ENCODE assay signal across 8 mouse cellular contexts in the genomic region with DNA sequence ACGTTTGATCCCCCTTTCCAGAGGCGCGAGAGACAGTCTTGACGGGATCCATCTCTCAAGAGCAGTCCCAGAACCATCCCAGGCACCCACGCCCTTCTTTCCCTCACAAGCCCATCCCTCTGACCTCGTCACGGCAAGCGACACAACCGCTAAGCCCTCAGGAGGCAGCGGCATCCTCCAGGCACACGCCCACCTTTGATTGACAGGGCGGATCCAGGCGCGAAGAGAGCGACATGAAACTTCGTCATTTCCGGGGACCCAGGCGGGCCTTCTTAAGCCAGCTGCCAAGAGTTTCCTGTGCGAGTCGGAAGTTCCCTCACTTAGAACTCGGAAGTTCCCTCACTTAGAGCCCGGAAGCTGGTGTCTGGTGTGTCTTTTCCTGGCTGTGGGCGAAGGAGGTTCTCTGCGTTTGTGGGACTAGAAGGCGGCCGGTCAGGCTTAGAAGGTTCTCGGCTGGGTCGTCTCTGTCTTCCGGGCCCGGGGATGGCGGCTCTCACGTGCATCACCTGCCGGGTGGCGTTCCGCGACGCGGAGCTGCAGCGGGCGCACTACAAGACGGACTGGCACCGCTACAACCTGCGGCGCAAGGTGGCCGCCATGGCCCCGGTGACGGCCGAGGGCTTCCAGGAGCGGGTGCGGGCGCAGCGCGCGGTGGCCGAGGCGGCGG. TPM values are rescaled to one million over a fixed set of nuclear protein-coding genes. Genes with fewer than 3 reads are reported as not detected.
DNase-seq lines count a peak whose midpoint lies in the region; ATAC-seq and TF ChIP-seq lines count a peak whose summit lies in the region.

A gene (plus strand): TSS at position 300 of the 667 bp plus-strand sequence.

- no peak for TF ChIP-seq CTCF in MEL (IDR thresholded peaks at IDR 0.05 in 2 of 3, conservative IDR thresholded peaks at IDR 0.05 in 1 of 3; ENCODE audit: control insufficient read depth in 1 of 3, insufficient read depth in 1 of 3, low read depth in 2 of 3, low read length in 3 of 3, poor library complexity in 1 of 3, severe bottlenecking in 1 of 3)
- no peak for TF ChIP-seq CTCF in cerebellum, adult 2 months (IDR thresholded peaks at IDR 0.05; ENCODE audit: borderline replicate concordance, insufficient read depth, low read depth, low read length)
- no peak for TF ChIP-seq CTCF in forebrain, postnatal 0 days (IDR thresholded peaks at IDR 0.05; ENCODE audit: low read depth)

- under 1% methylated on average over 57 of the region's 57 CpGs for WGBS in cerebellum, adult 2 months
- under 1% methylated on average over 57 of the region's 57 CpGs for WGBS in forebrain, postnatal 0 days
- under 1% methylated on average over 57 of the region's 57 CpGs for WGBS in lung, embryonic 15.5 days

- H3K36me3 ChIP-seq in MEL (ENCODE audit: control insufficient read depth in 1 of 2, insufficient read depth in 2 of 2, low read length in 2 of 2) = peaks cover 22 to 29% of the 10 kb centered on the region in 2 experiments
- H3K36me3 ChIP-seq in forebrain, postnatal 0 days (ENCODE audit: insufficient read depth) = peaks cover 12% of the 10 kb centered on the region
- peaks cover 15% of the 10 kb centered on the region for H3K36me3 ChIP-seq in lung, embryonic 15.5 days

- peak within 1 kb of the TSS; percentile 93 for H3K9ac ChIP-seq in MEL (ENCODE audit: control insufficient read depth, low read depth, low read length, poor library complexity, severe bottlenecking)
- H3K9ac ChIP-seq in forebrain, postnatal 0 days = peak within 1 kb of the TSS; percentile 85
- H3K9ac ChIP-seq in lung, embryonic 15.5 days = peak within 1 kb of the TSS; percentile 91

- TF ChIP-seq RAD21 in MEL (IDR thresholded peaks at IDR 0.05; ENCODE audit: low read depth, low read length) = no peak

- no peaks in the 10 kb centered on the region for H3K27me3 ChIP-seq in MEL (ENCODE audit: control insufficient read depth in 1 of 2, insufficient read depth in 2 of 2, low read length in 2 of 2)
- no peaks in the 10 kb centered on the region for H3K27me3 ChIP-seq in cerebellum, adult 2 months (ENCODE audit: control insufficient read depth, insufficient read depth, low read length)
- no peaks in the 10 kb centered on the region for H3K27me3 ChIP-seq in forebrain, postnatal 0 days (ENCODE audit: insufficient read depth, low read length)
- H3K27me3 ChIP-seq in lung, embryonic 15.5 days = no peaks in the 10 kb centered on the region

- peak within 1 kb of the TSS; percentile 84 to 90 for H3K4me3 ChIP-seq in MEL (ENCODE audit: control insufficient read depth in 1 of 2, insufficient read depth in 1 of 2, low read depth in 2 of 2, low read length in 2 of 2)
- peak within 1 kb of the TSS; percentile 90 for H3K4me3 ChIP-seq in cerebellum, adult 2 months (replicated peaks; ENCODE audit: insufficient read depth, low read depth, low read length)
- H3K4me3 ChIP-seq in forebrain, postnatal 0 days (ENCODE audit: low read depth, low read length) = peak within 1 kb of the TSS; percentile 94
- H3K4me3 ChIP-seq in lung, embryonic 15.5 days = peak within 1 kb of the TSS; percentile 97

- peak; percentile 70 to 95 for TF ChIP-seq POLR2A in MEL (IDR thresholded peaks at IDR 0.05; ENCODE audit: control insufficient read depth in 1 of 2, insufficient read depth in 1 of 2, low read depth in 1 of 2, low read length in 2 of 2, poor library complexity in 1 of 2)
- TF ChIP-seq POLR2A in cerebellum, adult 2 months (IDR thresholded peaks at IDR 0.05; ENCODE audit: borderline replicate concordance, insufficient read depth, low read length) = peak; percentile 74; the same call in 1 of the 2 replicates

- peaks cover 39% of the 10 kb centered on the region for H3K79me2 ChIP-seq in MEL (ENCODE audit: control insufficient read depth, insufficient read depth, low read length, poor library complexity)

- peak within 1 kb of the TSS; percentile 81 for H3K27ac ChIP-seq in MEL (ENCODE audit: control insufficient read depth, low read depth, low read length)
- H3K27ac ChIP-seq in cerebellum, adult 2 months (ENCODE audit: insufficient read depth, low read length) = peak within 1 kb of the TSS; percentile 45
- peak within 1 kb of the TSS; percentile 93 for H3K27ac ChIP-seq in forebrain, postnatal 0 days (ENCODE audit: low read depth, low read length)
- peak within 1 kb of the TSS; percentile 90 for H3K27ac ChIP-seq in lung, embryonic 15.5 days

- TF ChIP-seq EP300 in MEL (IDR thresholded peaks at IDR 0.05; ENCODE audit: low read depth in 1 of 2, low read length in 2 of 2) = 0 out of 4 replicates have a peak, but pooled peaks of 1 of the 2 experiments have one; percentile 42

- ATAC-seq in forebrain, postnatal 0 days = peak; percentile 99
- ATAC-seq in lung, embryonic 15.5 days (ENCODE audit: borderline replicate concordance, extremely low read depth, low FRiP score, low TSS enrichment) = peak; percentile 97

- peaks cover 0 to 14% of the 10 kb centered on the region in 2 experiments; a peak in 2 of 4 replicates for H3K4me1 ChIP-seq in MEL (ENCODE audit: control insufficient read depth in 1 of 2, insufficient read depth in 2 of 2, low read length in 2 of 2)
- peaks cover 6% of the 10 kb centered on the region; the same call in 1 of the 2 replicates for H3K4me1 ChIP-seq in cerebellum, adult 2 months (ENCODE audit: control insufficient read depth, insufficient read depth, low read length)
- peaks cover 13% of the 10 kb centered on the region for H3K4me1 ChIP-seq in forebrain, postnatal 0 days (ENCODE audit: insufficient read depth)
- peaks cover 15% of the 10 kb centered on the region for H3K4me1 ChIP-seq in lung, embryonic 15.5 days

- DNase-seq in MEL (ENCODE audit: low read depth, low spot score) = peak; percentile 100
- peak; percentile 94 to 97 for DNase-seq in cerebellum, adult 2 months
- DNase-seq in forebrain, postnatal 0 days = peak; percentile 99
- DNase-seq in heart, postnatal 4 days = peak; percentile 95
- peak; percentile 96 to 97 for DNase-seq in layer of hippocampus, adult 8-10 months (ENCODE audit: low spot score in 2 of 2)
- peak; percentile 93 for DNase-seq in ovary, adult 18-20 months (ENCODE audit: low spot score)
- DNase-seq in thymus, postnatal 0 days (ENCODE audit: low spot score) = peak; percentile 98

- H3K4me2 ChIP-seq in forebrain, postnatal 0 days (ENCODE audit: low read depth) = peak within 1 kb of the TSS; percentile 91
- peak within 1 kb of the TSS; percentile 82 for H3K4me2 ChIP-seq in lung, embryonic 15.5 days

- H3K9me3 ChIP-seq in MEL (replicated peaks; ENCODE audit: insufficient read depth, low read length) = no peaks in the 10 kb centered on the region
- H3K9me3 ChIP-seq in forebrain, postnatal 0 days (ENCODE audit: low read length) = no peaks in the 10 kb centered on the region
- H3K9me3 ChIP-seq in lung, embryonic 15.5 days = no peaks in the 10 kb centered on the region

TF ChIP-seq in MEL, 35 proteins besides CTCF, POLR2A, EP300 and RAD21 (continues in another document):
- no peak for TF ChIP-seq MYB (IDR thresholded peaks at IDR 0.05; ENCODE audit: low read depth, low read length)
- TF ChIP-seq MEF2A (IDR thresholded peaks at IDR 0.05; ENCODE audit: extremely low read depth, insufficient replicate concordance, low read depth, low read length, poor library complexity, severe bottlenecking) = 0 out of 2 replicates have a peak, but pooled peaks have one; percentile 53
- TF ChIP-seq TBP (IDR thresholded peaks at IDR 0.05; ENCODE audit: low read depth, low read length) = peak; percentile 97
- no peak for TF ChIP-seq CHD1 (IDR thresholded peaks at IDR 0.05; ENCODE audit: low read depth, low read length)
- peak; percentile 72 for TF ChIP-seq KAT2A (conservative IDR thresholded peaks at IDR 0.05; ENCODE audit: low read depth, low read length)
- peak; percentile 89 for TF ChIP-seq ZMIZ1 (IDR thresholded peaks at IDR 0.05; ENCODE audit: low read depth, low read length)
- TF ChIP-seq USF1 (IDR thresholded peaks at IDR 0.05; ENCODE audit: low read depth, low read length) = 0 out of 2 replicates have a peak, but pooled peaks have one; percentile 30
- peak; percentile 92 for TF ChIP-seq SIN3A (IDR thresholded peaks at IDR 0.05; ENCODE audit: low read length)
- TF ChIP-seq TCF12 (IDR thresholded peaks at IDR 0.05; ENCODE audit: low read depth, low read length) = 0 out of 2 replicates have a peak, but pooled peaks have one; percentile 33
- peak; percentile 95 for TF ChIP-seq HCFC1 (IDR thresholded peaks at IDR 0.05; ENCODE audit: low read depth, low read length)
- no peak for TF ChIP-seq GATA1 (IDR thresholded peaks at IDR 0.05; ENCODE audit: low read depth, low read length)
- TF ChIP-seq ZNF384 (IDR thresholded peaks at IDR 0.05; ENCODE audit: low read depth, low read length) = no peak; the same call in 1 of the 2 replicates
- TF ChIP-seq ELF1 (IDR thresholded peaks at IDR 0.05; ENCODE audit: low read depth, low read length) = peak; percentile 97
- peak; percentile 96 for TF ChIP-seq NELFE (IDR thresholded peaks at IDR 0.05; ENCODE audit: low read depth, low read length)
- TF ChIP-seq MYC (IDR thresholded peaks at IDR 0.05; ENCODE audit: low read depth, low read length) = no peak
- TF ChIP-seq NRF1 (IDR thresholded peaks at IDR 0.05; ENCODE audit: insufficient read depth, low read depth, low read length, poor library complexity, severe bottlenecking) = no peak
- TF ChIP-seq SMC3 (IDR thresholded peaks at IDR 0.05; ENCODE audit: low read depth, low read length) = no peak
- no peak for TF ChIP-seq ZKSCAN1 (IDR thresholded peaks at IDR 0.05; ENCODE audit: low read depth, low read length)
- TF ChIP-seq POLR2AphosphoS5 (IDR thresholded peaks at IDR 0.05; ENCODE audit: borderline replicate concordance, low read depth, low read length) = peak; percentile 42; the same call in 1 of the 2 replicates
- TF ChIP-seq ZC3H11A (IDR thresholded peaks at IDR 0.05; ENCODE audit: low read depth, low read length) = peak; percentile 3; the same call in 1 of the 2 replicates
- peak; percentile 92 for TF ChIP-seq POLR2AphosphoS2 (IDR thresholded peaks at IDR 0.05; ENCODE audit: low read length)
- no peak for TF ChIP-seq GABPA (IDR thresholded peaks at IDR 0.05; ENCODE audit: low read depth, low read length)

RNA-seq across cellular contexts. Expression of the gene that starts here (rescaled TPM):
- total RNA-seq in MEL (2012; rRNA removed) = 66.8 and 77.2 TPM in 2 replicates
- polyA plus RNA-seq in MEL (2012; ENCODE audit: insufficient read depth in 1 of 2, insufficient read length in 2 of 2, low read depth in 1 of 2, low replicate concordance in 2 of 2, missing spikeins in 1 of 2) = 100 to 1,000 TPM in 1 of 2 experiments, not detected in 1; 106 TPM
- 29.7 and 30.3 TPM in 2 replicates for polyA plus RNA-seq in cerebellum, adult 2 months (2012; rRNA removed)
- 40.9 and 43.6 TPM in 2 replicates for total RNA-seq in forebrain, postnatal 0 days (2014; rRNA removed)
- polyA plus RNA-seq in forebrain, postnatal 0 days (2015; fragmentation: Nextera tagmentation; extraction: Ambion mirVana) = 31.6 and 36.3 TPM in 2 replicates
- total RNA-seq in heart, postnatal 4 days (2021) = 10 to 100 TPM; 21.7 to 22.0 TPM
- total RNA-seq in layer of hippocampus, adult 8-10 months (2022) = 10 to 100 TPM; 46.2 to 54.1 (median 51.5) TPM
- 25.8 and 30.0 TPM in 2 replicates for polyA plus RNA-seq in lung, embryonic 15.5 days (2015; fragmentation: Nextera tagmentation; extraction: Ambion mirVana)
- polyA plus RNA-seq in thymus, postnatal 0 days (2015; fragmentation: Nextera tagmentation; extraction: Ambion mirVana) = 24.9 and 34.6 TPM in 2 replicates

Comparison
In these comparisons a context has a peak if more than half of its experiments do, and no peak if none do; other contexts are left out.
1. Peak in every context shown above with its lines: DNase-seq, ATAC-seq, H3K4me3 ChIP-seq and H3K27ac ChIP-seq.